Mouse (Mus musculus) liver, embryonic 14.5 days (tissue): Measurements from ENCODE around the gene Rmdn2.

Source experiments
- CTCF ChIP-seq: IDR thresholded peaks from 2 replicates; pipeline ENCODE4 v1.5.1; 2016; ENCODE audit warnings: antibody characterized with exemption, low read depth, control low read depth
- EP300 ChIP-seq: IDR thresholded peaks from 2 replicates; pipeline ENCODE4 v1.6.1; 2016; ENCODE audit warnings: antibody characterized with exemption, low read depth

- TF ChIP-seq EP300 (no peak), CTCF (no peak)
Measured at GRCm38 (mm10) chr17:79618984-79619383, 7.3 kb downstream of the Rmdn2 start.
